Mouse (Mus musculus) megakaryocyte, embryonic 14.5 days (primary cell): Measurements from ENCODE around the gene Kcnmb3.

Experiments
- FLI1 ChIP-seq: IDR thresholded peaks from 2 replicates; pipeline ENCODE4 v1.6.1; 2012; ENCODE audit warnings: low read length, inconsistent platforms, mixed read lengths
- GATA1 ChIP-seq: IDR thresholded peaks from 3 replicates; pipeline ENCODE4 v1.6.1; 2012; ENCODE audit warnings: mixed read lengths, low read length, inconsistent platforms, borderline replicate concordance

DNA sequence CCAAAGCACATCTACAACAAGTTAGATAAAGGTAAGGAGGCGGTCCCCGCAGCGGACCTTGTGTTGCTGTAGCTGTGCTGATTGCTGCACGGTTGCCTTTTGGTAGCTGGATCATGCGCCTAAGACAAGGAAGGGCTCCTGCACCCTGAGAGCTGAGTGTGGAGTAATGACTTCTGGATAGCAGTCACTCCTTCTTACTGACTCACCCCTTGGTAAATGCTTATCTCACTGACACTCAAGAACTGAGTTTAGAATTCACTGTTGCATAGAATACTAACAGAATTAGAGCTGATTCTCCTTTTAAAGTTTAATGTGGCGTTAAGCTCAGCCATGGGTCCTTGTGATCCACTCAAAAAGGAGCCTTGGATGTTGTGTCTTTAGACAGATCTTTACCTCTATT is 54.7 kb downstream of the Kcnmb3 start:
- TF ChIP-seq FLI1 (no peak), GATA1 (no peak)
